Mouse (Mus musculus) liver, embryonic 13.5 days (tissue): ENCODE data around the gene Bcat1. TPM values are rescaled to one million over a fixed set of nuclear protein-coding genes. Genes with fewer than 3 reads are reported as not detected.

Source experiments
- ATAC-seq: fragments of 200-750 bp; cut with Nextera tagmentation; 2 replicates; pipeline ENCODE4 v1.8.0; 2017; ENCODE audit warnings: low read depth, mild to moderate bottlenecking, moderate number of reproducible peaks, moderate library complexity
- DNase-seq: peaks from one replicate; pipeline ENCODE4 v3.0.0; 2022
- H3K27ac ChIP-seq: fragments of 300-500 bp; sonication (generic); 2 replicates; pipeline ENCODE4 v1.5.1; 2015; ENCODE audit warnings: moderate library complexity, mild to moderate bottlenecking, inconsistent platforms
- H3K27me3 ChIP-seq: fragments of 300-500 bp; sonication (generic); 2 replicates; pipeline ENCODE4 v1.6.1; 2015; ENCODE audit warnings: mild to moderate bottlenecking, inconsistent platforms
- H3K36me3 ChIP-seq: fragments of 300-500 bp; sonication (generic); 2 replicates; pipeline ENCODE4 v1.6.1; 2015; ENCODE audit warnings: mild to moderate bottlenecking, inconsistent platforms
- H3K4me1 ChIP-seq: fragments of 300-500 bp; sonication (generic); replicated peaks from 2 replicates; pipeline ENCODE4 v1.6.1; 2015; ENCODE audit warnings: inconsistent platforms
- H3K4me2 ChIP-seq: fragments of 300-500 bp; sonication (generic); 2 replicates; pipeline ENCODE4 v1.6.1; 2015; ENCODE audit warnings: inconsistent platforms, mild to moderate bottlenecking, moderate library complexity
- H3K4me3 ChIP-seq: fragments of 300-500 bp; sonication (generic); replicated peaks from 2 replicates; pipeline ENCODE4 v1.5.1; 2015; ENCODE audit warnings: mild to moderate bottlenecking, inconsistent platforms
- H3K9ac ChIP-seq: fragments of 300-500 bp; sonication (generic); 2 replicates; pipeline ENCODE4 v1.6.1; 2015; ENCODE audit warnings: mild to moderate bottlenecking, inconsistent platforms
- H3K9me3 ChIP-seq: fragments of 300-500 bp; sonication (generic); replicated peaks from 2 replicates; pipeline ENCODE4 v1.6.1; 2016; ENCODE audit warnings: inconsistent platforms
- WGBS: fragments of 180-500 bp; shearing (Covaris S2); methylation state at CpG from one replicate; pipeline ENCODE4 v1.1.7; 2015; ENCODE audit not compliant: insufficient replicate concordance; 5-methylcytosine and 5-hydroxymethylcytosine counted together
- polyA plus RNA-seq: library from polyadenylated mRNA; unstranded; fragments of >200 nt; fragmentation: Nextera tagmentation; extraction: Ambion mirVana; gene quantifications from 2 replicates; pipeline ENCODE4 v1.2.1, GENCODE M21; 2015

Gene Bcat1
- polyA plus RNA-seq, 1 experiment from 2014 or later, result 0.65 TPM

GRCm38 (mm10) chr6:144961253-144962012, 114.6 kb downstream of the Bcat1 start:
- ATAC-seq (no peak), DNase-seq (no peak)
- Histone ChIP-seq H3K9ac (no peak overlapping the region), H3K9me3 (no peaks in the 10 kb centered on the region), H3K4me2 (no peak overlapping the region), H3K27ac (no peak overlapping the region), H3K4me1 (no peaks in the 10 kb centered on the region), H3K36me3 (no peaks in the 10 kb centered on the region), H3K4me3 (no peak overlapping the region), H3K27me3 (no peaks in the 10 kb centered on the region)
- WGBS, result 81% methylated on average over 25 of the region's 25 CpGs

DNA sequence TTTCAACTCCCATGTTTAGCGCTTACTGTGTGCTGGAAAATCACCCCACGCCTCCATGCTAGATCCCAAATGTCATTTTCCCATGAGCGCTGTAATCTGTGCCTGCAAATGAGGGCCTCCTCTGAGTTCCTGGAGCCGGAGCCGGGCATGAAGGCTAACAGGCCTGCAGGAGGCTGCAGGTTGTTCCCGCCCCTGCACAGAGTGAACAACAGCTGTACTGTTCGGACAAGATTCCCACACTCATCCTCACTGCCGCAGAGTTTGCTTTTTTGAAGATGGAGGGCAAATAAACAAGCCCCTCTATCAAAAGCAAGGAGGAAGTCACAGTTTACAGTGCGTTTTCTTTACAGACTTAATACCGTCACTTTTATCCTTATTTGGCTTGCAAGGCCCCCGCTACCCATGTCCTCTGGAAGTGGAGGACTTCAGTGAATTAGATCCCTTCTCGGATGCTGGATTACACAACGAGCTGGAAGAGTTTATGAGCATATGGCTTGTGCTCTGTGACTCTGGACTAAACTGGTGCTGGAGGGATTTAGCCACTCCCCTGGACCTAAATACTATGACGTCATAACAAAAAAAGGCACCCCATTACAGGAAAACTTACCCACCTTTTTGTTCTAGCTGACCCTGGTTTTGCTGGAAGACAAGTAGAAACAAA, 120.0 kb downstream of the Bcat1 start:
- no peak for ATAC-seq
- no peaks in the 10 kb centered on the region for H3K9me3 ChIP-seq
- no peaks in the 10 kb centered on the region for H3K36me3 ChIP-seq
- DNase-seq, result no peak
- H3K9ac ChIP-seq, result no peak overlapping the region
- H3K27me3 ChIP-seq, result no peaks in the 10 kb centered on the region
- WGBS, result 68% methylated on average over 14 of the region's 14 CpGs
- no peak overlapping the region for H3K4me3 ChIP-seq
- H3K27ac ChIP-seq, result no peak overlapping the region
- no peak overlapping the region for H3K4me2 ChIP-seq
- no peaks in the 10 kb centered on the region for H3K4me1 ChIP-seq

GRCm38 (mm10) chr6:144952885-144953284, 123.1 kb downstream of the Bcat1 start:
- Histone ChIP-seq H3K27me3 (no peaks in the 10 kb centered on the region), H3K9ac (no peak overlapping the region), H3K36me3 (no peaks in the 10 kb centered on the region), H3K4me2 (no peak overlapping the region), H3K4me1 (no peaks in the 10 kb centered on the region), H3K27ac (no peak overlapping the region), H3K4me3 (no peak overlapping the region), H3K9me3 (no peaks in the 10 kb centered on the region)
- no peak for DNase-seq
- ATAC-seq, result no peak
- WGBS, result 61% methylated on average over 6 of the region's 6 CpGs

DNA sequence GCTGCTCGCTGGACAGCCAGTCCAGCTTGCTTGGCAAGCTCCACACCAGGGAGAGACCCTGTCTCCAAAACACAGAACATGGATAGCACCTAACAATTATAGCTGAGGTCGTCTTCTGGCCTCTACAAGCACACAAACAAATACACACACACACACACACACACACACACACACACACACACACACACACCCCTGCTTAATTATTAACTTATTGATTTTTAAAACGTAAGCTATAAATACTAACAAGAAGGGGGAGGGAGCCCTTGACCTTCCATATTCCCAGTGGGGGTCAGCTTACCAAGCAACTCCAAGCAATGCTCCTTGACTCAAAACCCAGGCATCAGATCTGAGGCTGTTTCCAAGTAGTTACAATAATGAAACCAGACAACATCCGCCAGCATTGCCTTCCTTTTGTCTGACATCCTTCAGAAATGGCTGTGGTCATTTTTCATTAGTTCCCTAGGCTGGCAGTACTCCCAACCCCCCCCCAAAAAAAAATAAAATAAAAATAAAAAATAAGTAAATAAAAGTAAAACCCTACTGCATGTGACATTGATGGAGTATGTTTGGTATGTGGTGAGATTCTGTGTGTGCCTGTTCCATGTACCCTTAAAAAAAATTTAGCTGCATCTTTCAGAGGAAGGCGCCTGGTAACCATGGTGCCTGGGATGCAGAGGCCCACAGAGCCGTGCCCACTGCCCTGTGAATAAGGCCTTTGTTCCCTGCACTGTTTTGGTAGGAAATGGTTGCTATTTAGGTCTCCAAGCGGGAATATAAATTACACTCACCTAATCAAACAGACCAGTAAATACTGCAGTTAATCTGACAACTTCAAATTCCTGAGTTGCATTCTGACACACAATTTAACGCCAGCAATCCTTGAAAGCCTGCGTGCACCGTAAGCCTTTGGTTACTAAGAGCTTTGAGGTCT, 131.3 kb downstream of the Bcat1 start:
- no peaks in the 10 kb centered on the region for H3K36me3 ChIP-seq
- ATAC-seq (0 out of 2 replicates have a peak, but pooled peaks have one; percentile 12), DNase-seq (no peak)
- H3K4me2 ChIP-seq, result no peak overlapping the region
- H3K9ac ChIP-seq, result no peak overlapping the region
- H3K9me3 ChIP-seq, result no peaks in the 10 kb centered on the region
- no peak overlapping the region for H3K4me3 ChIP-seq
- H3K4me1 ChIP-seq, result 0 out of 2 replicates have a peak, but pooled peaks cover 3% of the 10 kb centered on the region
- WGBS, result 55% methylated on average over 10 of the region's 10 CpGs
- H3K27me3 ChIP-seq, result no peaks in the 10 kb centered on the region
- no peak overlapping the region for H3K27ac ChIP-seq

Other genes starting within 250 kb of the Bcat1 start
- gene Lrmp, start 39.5 kb upstream of the Bcat1 start, polyA plus RNA-seq, result 12.7 and 16.1 TPM in 2 replicates
- 0.10 and 0.13 TPM in 2 replicates for gene Casc1, start 134.8 kb upstream of the Bcat1 start, polyA plus RNA-seq
- 16.2 and 17.1 TPM in 2 replicates for gene Etfrf1, start 134.9 kb upstream of the Bcat1 start, polyA plus RNA-seq
- 55.0 and 64.1 TPM in 2 replicates for gene Kras, start 174.1 kb upstream of the Bcat1 start, polyA plus RNA-seq